Mouse (Mus musculus): ENCODE measurements around the gene Ubfd1.

DNA sequence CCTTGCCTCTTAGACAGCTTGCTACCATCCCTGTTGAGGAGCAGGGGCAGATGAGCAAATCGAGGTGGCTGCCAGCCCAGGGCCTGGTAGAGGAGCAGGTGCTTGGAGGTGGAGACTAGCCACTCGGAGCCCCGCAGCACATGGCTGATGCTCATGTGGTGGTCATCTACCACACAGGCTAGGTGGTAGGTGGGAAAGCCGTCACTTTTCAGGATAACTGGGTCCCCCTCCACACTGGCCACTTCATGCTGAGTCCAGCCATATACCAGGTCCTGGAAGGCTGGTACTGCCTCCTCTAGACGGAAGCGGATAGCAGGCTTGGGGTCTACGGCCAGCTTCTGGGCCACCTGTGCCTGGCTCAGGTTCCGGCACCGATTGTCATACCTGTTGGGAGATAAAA, 18.8 kb upstream of the Ubfd1 start:
- no peak for TF ChIP-seq CTCF (IDR thresholded peaks at IDR 0.05; ENCODE audit: extremely low read depth, insufficient read depth, low read length)
- TF ChIP-seq POLR2A (IDR thresholded peaks at IDR 0.05; ENCODE audit: extremely low read depth, insufficient read depth, low read length), result no peak

Measured in cortical plate, adult 2 months (tissue).